Mouse (Mus musculus) limb, embryonic 14.5 days (tissue): ENCODE data around the gene Kcnc1. TPM values are rescaled to one million over a fixed set of nuclear protein-coding genes. Genes with fewer than 3 reads are reported as not detected.

Experiments used
- ATAC-seq: fragments of 200-750 bp; cut with Nextera tagmentation; 2 replicates; pipeline ENCODE4 v1.8.0; 2017; ENCODE audit warnings: low read depth, moderate number of reproducible peaks, moderate TSS enrichment; ENCODE audit not compliant: low FRiP score
- DNase-seq: peaks from one replicate; pipeline ENCODE4 v3.0.0-alpha.2; 2015; ENCODE audit warnings: low spot score
- H3K27ac ChIP-seq: fragments of 300-500 bp; sonication (generic); replicated peaks from 2 replicates; pipeline ENCODE4 v1.5.1; 2014; ENCODE audit warnings: low read depth, mild to moderate bottlenecking, low read length, moderate library complexity, mixed read lengths
- H3K27me3 ChIP-seq: fragments of 300-500 bp; sonication (generic); 2 replicates; pipeline ENCODE4 v1.6.1; 2014; ENCODE audit warnings: low read length, mixed read lengths; ENCODE audit not compliant: control insufficient read depth, insufficient read depth
- H3K36me3 ChIP-seq: fragments of 300-500 bp; sonication (generic); 2 replicates; pipeline ENCODE4 v1.6.1; 2014; ENCODE audit warnings: mild to moderate bottlenecking, low read length, moderate library complexity, mixed read lengths; ENCODE audit not compliant: control insufficient read depth, insufficient read depth
- H3K4me1 ChIP-seq: fragments of 300-500 bp; sonication (generic); 2 replicates; pipeline ENCODE4 v1.6.1; 2014; ENCODE audit warnings: antibody characterized with exemption, low read length, mixed read lengths; ENCODE audit not compliant: control insufficient read depth, insufficient read depth
- H3K4me2 ChIP-seq: fragments of 300-500 bp; sonication (generic); replicated peaks from 2 replicates; pipeline ENCODE4 v1.6.1; 2014; ENCODE audit warnings: low read depth, mild to moderate bottlenecking, low read length, moderate library complexity; ENCODE audit not compliant: severe bottlenecking
- H3K4me3 ChIP-seq: fragments of 300-500 bp; sonication (generic); replicated peaks from 2 replicates; pipeline ENCODE4 v1.5.1; 2014; ENCODE audit warnings: low read length
- H3K9ac ChIP-seq: fragments of 300-500 bp; sonication (generic); 2 replicates; pipeline ENCODE4 v1.6.1; 2014; ENCODE audit warnings: mild to moderate bottlenecking, low read depth, low read length, moderate library complexity; ENCODE audit not compliant: severe bottlenecking
- H3K9me3 ChIP-seq: fragments of 300-500 bp; sonication (generic); 2 replicates; pipeline ENCODE4 v1.6.1; 2016; ENCODE audit warnings: low read length; ENCODE audit not compliant: control insufficient read depth
- POLR2A ChIP-seq: fragments of 200-500 bp; IDR thresholded peaks from 2 replicates; pipeline ENCODE4 v1.8.0; 2012; ENCODE audit warnings: inconsistent platforms, mild to moderate bottlenecking, moderate library complexity, borderline replicate concordance; ENCODE audit not compliant: insufficient read depth, insufficient read length; ENCODE audit errors: extremely low read depth
- WGBS: fragments of 180-500 bp; shearing (Covaris S2); extraction: QIAGEN DNeasy Blood & Tissue Kit; methylation state at CpG from one replicate; pipeline ENCODE4 v1.1.7; 2014; 5-methylcytosine and 5-hydroxymethylcytosine counted together
- polyA plus RNA-seq, 2 experiments: library from polyadenylated mRNA; depleted of rRNA in 1 of 2; stranded (reverse) in 1 of 2; unstranded in 1 of 2; fragments of >200 nt; fragmentation: Nextera tagmentation in 1 of 2; extraction: Ambion mirVana in 1 of 2; gene quantifications; 2 replicates each; pipeline versions ENCODE4 v1.2.1 to v1.2.3; 2012 to 2014

Kcnc1 gene
- polyA plus RNA-seq, 2 experiments, result 0.11 to 0.40 TPM

DNA sequence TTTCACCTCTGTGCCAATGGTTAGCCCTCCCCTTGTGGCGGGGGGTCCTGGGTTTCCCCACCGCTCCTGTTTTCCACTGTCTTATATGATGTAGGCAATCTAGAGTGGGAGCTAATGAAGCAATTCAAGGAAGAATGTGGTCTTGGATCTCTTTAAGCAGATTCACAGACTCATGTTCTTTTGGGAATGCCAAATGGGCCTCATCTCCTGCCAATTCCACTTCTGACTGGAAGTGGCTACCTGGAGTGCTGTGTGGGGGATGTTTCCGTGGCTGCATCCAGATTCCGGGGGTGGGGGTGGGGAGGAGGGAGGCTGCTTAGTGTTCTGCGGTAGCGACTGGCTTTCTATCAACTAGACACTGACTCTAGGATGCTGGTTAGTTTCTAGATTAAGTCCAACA is 83.5 kb downstream of the Kcnc1 start:
- ATAC-seq (no peak), DNase-seq (no peak)
- no peak overlapping the region for H3K4me3 ChIP-seq
- H3K4me1 ChIP-seq, result no peaks in the 10 kb centered on the region
- no peak overlapping the region for H3K27ac ChIP-seq
- no peaks in the 10 kb centered on the region for H3K36me3 ChIP-seq
- H3K27me3 ChIP-seq, result no peaks in the 10 kb centered on the region
- no peak for TF ChIP-seq POLR2A
- H3K9me3 ChIP-seq, result no peaks in the 10 kb centered on the region
- H3K4me2 ChIP-seq, result no peak overlapping the region
- WGBS, result 62% methylated on average over 6 of the region's 6 CpGs
- H3K9ac ChIP-seq, result no peak overlapping the region

DNA sequence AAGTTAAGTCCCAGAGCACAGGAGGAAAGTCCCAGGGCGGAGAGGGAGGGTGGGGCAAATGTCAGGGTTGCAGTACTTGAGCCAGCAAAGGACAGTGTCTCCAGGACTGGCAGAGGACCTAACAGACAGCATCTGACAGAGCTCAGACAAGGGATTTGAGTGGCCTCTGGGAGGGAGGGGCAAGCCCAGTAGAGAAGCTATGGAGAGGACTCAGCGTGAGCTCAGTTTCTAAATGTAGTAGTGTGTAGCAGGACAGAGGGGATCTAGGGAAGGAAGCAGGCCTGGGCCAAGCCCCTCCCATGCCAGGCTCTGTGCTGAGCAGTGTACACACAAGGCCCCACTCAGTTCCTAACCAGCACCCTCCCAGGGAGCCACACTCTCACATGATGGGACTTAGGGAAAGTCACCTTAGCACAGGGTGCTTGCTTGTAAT is 85.8 kb downstream of the Kcnc1 start:
- Histone ChIP-seq H3K4me2 (no peak overlapping the region), H3K27ac (no peak overlapping the region), H3K4me3 (no peak overlapping the region), H3K36me3 (no peaks in the 10 kb centered on the region), H3K9me3 (no peaks in the 10 kb centered on the region), H3K4me1 (no peaks in the 10 kb centered on the region), H3K27me3 (no peaks in the 10 kb centered on the region), H3K9ac (no peak overlapping the region)
- DNase-seq, result no peak
- WGBS, result 77% methylated on average over 2 of the region's 2 CpGs
- no peak for TF ChIP-seq POLR2A
- no peak for ATAC-seq

DNA sequence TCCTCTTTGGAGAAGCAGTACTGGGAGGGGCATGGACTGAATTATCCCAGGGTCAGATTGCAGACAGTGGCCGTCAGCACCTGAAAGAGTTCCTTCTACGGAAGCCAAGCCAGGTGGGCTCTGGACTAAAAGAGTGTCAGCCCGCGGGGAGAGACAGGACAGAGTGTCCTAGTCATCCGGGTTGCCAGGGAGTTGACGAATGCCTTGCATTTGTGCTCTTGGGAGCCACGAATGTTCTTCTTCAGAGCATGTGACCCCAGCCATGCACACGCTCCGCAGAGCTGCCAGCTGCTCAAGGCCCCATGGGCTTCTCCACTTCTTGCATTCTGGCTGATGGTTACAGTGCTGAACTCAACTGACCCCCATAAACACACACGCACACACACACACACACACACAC is 86.8 kb downstream of the Kcnc1 start:
- no peaks in the 10 kb centered on the region for H3K4me1 ChIP-seq
- H3K27me3 ChIP-seq, result no peaks in the 10 kb centered on the region
- no peak overlapping the region for H3K9ac ChIP-seq
- no peak for TF ChIP-seq POLR2A
- H3K27ac ChIP-seq, result no peak overlapping the region
- DNase-seq, result no peak
- no peak for ATAC-seq
- no peak overlapping the region for H3K4me2 ChIP-seq
- no peak overlapping the region for H3K4me3 ChIP-seq
- H3K36me3 ChIP-seq, result no peaks in the 10 kb centered on the region
- WGBS, result 65% methylated on average over 10 of the region's 10 CpGs
- no peaks in the 10 kb centered on the region for H3K9me3 ChIP-seq

DNA sequence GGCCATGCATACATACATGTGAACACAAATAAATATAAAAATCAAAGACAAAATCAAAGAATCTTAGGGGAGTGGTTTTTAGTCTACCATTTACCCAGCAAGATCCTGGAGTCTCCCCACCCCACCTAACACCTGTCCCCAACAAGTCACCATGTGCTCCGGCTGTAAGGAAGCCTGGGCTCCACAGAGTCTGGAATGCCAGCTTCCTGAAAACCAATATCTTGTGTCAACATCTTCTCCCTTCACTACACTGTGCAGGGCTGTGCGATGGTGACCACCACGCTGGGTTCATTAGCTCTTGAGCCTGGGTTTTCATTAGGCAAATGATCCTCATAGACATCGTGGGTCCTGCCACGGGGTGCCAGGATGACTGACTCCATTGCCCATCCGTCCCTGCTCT is 87.9 kb downstream of the Kcnc1 start:
- no peak for TF ChIP-seq POLR2A
- Histone ChIP-seq H3K9ac (no peak overlapping the region), H3K36me3 (no peaks in the 10 kb centered on the region), H3K9me3 (no peaks in the 10 kb centered on the region), H3K4me2 (no peak overlapping the region), H3K4me1 (no peaks in the 10 kb centered on the region), H3K4me3 (no peak overlapping the region), H3K27ac (no peak overlapping the region), H3K27me3 (no peaks in the 10 kb centered on the region)
- DNase-seq, result no peak
- WGBS, result 87% methylated on average over 6 of the region's 6 CpGs
- no peak for ATAC-seq

DNA sequence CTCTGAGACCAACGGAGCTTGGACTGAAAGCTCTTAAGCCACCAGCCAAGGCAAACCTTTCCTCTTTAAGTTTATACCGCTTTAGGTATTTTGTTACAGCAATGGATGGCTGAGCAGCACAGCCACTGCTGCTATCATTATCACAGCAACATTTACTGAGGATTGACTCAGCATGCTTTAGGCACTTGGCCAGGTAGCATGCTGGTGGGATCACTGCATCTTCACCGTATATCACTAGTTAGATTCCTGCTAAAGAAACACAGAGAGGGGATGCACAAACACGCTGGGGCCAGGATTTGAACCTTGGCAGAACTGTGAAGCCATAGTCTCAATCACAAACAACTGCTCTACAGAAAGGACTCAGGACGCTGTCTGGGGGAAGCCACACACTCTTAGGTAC is 90.5 kb downstream of the Kcnc1 start:
- H3K4me3 ChIP-seq, result no peak overlapping the region
- DNase-seq, result no peak
- 80% methylated on average over 5 of the region's 5 CpGs for whole genome bisulfite sequencing
- no peak for ATAC-seq
- no peaks in the 10 kb centered on the region for H3K4me1 ChIP-seq
- no peaks in the 10 kb centered on the region for H3K27me3 ChIP-seq
- H3K9me3 ChIP-seq, result no peaks in the 10 kb centered on the region
- H3K36me3 ChIP-seq, result no peaks in the 10 kb centered on the region
- H3K4me2 ChIP-seq, result no peak overlapping the region
- no peak for TF ChIP-seq POLR2A
- H3K27ac ChIP-seq, result no peak overlapping the region
- H3K9ac ChIP-seq, result no peak overlapping the region

DNA sequence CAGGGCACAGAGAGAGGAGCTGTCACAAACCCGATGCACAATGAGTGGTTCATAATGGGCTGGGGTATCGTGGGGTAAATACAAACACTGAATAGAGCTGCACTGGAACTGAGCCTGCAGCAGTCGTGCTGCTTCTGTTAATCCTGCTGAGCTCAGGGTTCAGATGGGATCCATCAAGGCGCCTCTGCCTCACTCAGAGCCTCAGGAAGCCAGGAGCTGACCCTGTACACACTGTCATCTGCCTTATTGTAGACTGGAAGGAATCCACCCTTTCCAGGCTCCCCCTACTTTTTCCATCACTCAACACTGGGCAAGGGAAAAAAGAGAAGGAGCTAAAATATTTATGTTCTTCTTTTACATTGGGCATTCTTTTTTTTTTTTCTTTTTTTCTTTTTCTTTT is 91.1 kb downstream of the Kcnc1 start:
- DNase-seq (no peak), ATAC-seq (no peak)
- Histone ChIP-seq H3K9ac (no peak overlapping the region), H3K4me3 (no peak overlapping the region), H3K36me3 (no peaks in the 10 kb centered on the region), H3K4me1 (no peaks in the 10 kb centered on the region), H3K27ac (no peak overlapping the region), H3K9me3 (no peaks in the 10 kb centered on the region), H3K4me2 (no peak overlapping the region), H3K27me3 (no peaks in the 10 kb centered on the region)
- no peak for TF ChIP-seq POLR2A
- 50% methylated on average over 4 of the region's 4 CpGs for WGBS

Other genes with a start within 250 kb of the Kcnc1 start
- gene Abcc8, start 216.5 kb upstream of the Kcnc1 start, polyA plus RNA-seq (2012; rRNA removed), result 1.5 and 2.4 TPM in 2 replicates
- gene Abcc8, start 216.5 kb upstream of the Kcnc1 start, polyA plus RNA-seq (2014; fragmentation: Nextera tagmentation; extraction: Ambion mirVana), result 0.98 and 2.6 TPM in 2 replicates
- gene Ush1c, start 158.0 kb upstream of the Kcnc1 start, polyA plus RNA-seq (2012; rRNA removed), result 0.18 and 0.19 TPM in 2 replicates
- gene Ush1c, start 158.0 kb upstream of the Kcnc1 start, polyA plus RNA-seq (2014; fragmentation: Nextera tagmentation; extraction: Ambion mirVana), result 0.12 and 0.18 TPM in 2 replicates
- 2.3 and 3.3 TPM in 2 replicates for gene Otog, start 155.5 kb upstream of the Kcnc1 start, polyA plus RNA-seq (2012; rRNA removed)
- gene Otog, start 155.5 kb upstream of the Kcnc1 start, polyA plus RNA-seq (2014; fragmentation: Nextera tagmentation; extraction: Ambion mirVana), result 0.63 and 0.79 TPM in 2 replicates
- gene Myod1, start 20.0 kb upstream of the Kcnc1 start, polyA plus RNA-seq (2012; rRNA removed), result 80.4 and 111 TPM in 2 replicates
- 42.4 and 48.0 TPM in 2 replicates for gene Myod1, start 20.0 kb upstream of the Kcnc1 start, polyA plus RNA-seq (2014; fragmentation: Nextera tagmentation; extraction: Ambion mirVana)
- 12.2 and 12.8 TPM in 2 replicates for gene Sergef, start 243.3 kb downstream of the Kcnc1 start, polyA plus RNA-seq (2012; rRNA removed)
- gene Sergef, start 243.3 kb downstream of the Kcnc1 start, polyA plus RNA-seq (2014; fragmentation: Nextera tagmentation; extraction: Ambion mirVana), result 12.8 and 13.1 TPM in 2 replicates